25 mouse cellular contexts compared by ENCODE assay signal in the genomic region with DNA sequence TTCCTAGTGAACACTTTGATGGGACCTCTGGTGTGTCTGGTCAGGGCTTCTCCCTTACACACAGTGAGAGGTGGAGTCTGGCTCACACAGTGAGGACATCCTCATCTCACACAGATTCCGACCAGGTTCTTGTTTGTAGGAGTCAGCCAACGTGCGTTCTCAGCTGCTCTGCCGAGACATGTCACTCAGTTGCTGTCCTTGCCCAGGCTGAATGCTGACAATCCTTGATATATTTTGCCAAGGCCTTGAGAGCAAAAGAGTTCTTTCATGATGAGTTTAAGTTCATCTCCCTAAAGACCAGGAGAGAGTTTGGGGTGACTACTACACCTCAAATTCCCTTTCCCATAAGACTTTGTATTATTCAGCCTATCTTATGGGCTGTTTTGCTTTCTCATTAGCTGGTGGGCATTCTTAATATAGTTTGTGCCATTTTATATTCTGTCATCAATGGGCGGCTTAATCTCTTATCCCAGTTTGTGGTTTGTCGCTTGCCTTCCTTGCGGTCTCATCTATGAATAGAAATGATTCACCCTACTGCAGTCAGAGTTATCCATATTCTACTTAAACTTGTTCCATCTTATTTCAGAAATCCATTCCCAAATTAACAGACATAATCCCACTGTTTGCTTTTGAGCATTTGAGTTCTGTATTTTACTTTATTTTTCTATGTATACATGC. TPM values are rescaled to one million over a fixed set of nuclear protein-coding genes. Genes with fewer than 3 reads are reported as not detected.
"Had no signal": no experiment of that assay in that cellular context is flagged by ENCODE, and none has a peak within 500 bp of the region (broad histone marks: within the 10 kb centered on the region; RNA-seq: fewer than 3 reads in every experiment).

No protein-coding gene starts in this region.

- H3K9ac ChIP-seq: liver, postnatal 0 days; lung, embryonic 15.5 days; midbrain, embryonic 13.5 days; midbrain, embryonic 15.5 days; neural tube, embryonic 13.5 days; neural tube, embryonic 15.5 days had no signal

- ATAC-seq: liver, postnatal 0 days; lung, postnatal 0 days; midbrain, embryonic 13.5 days; midbrain, embryonic 15.5 days had no signal

- H3K4me2 ChIP-seq: lung, embryonic 15.5 days; midbrain, embryonic 11.5 days; midbrain, embryonic 13.5 days; midbrain, embryonic 15.5 days; neural tube, embryonic 13.5 days; neural tube, embryonic 15.5 days had no signal

- H3K36me3 ChIP-seq: midbrain, embryonic 15.5 days had no signal

- H3K27me3 ChIP-seq: lung, embryonic 15.5 days; midbrain, embryonic 13.5 days; midbrain, embryonic 15.5 days; neural tube, embryonic 13.5 days; neural tube, embryonic 15.5 days had no signal

- DNase-seq: liver, postnatal 0 days; lung, adult 2 months; lung, postnatal 14 days; lung, postnatal 36 days; retina, postnatal 1 day; right cerebral cortex, adult 18-20 months; right cerebral cortex, postnatal 25 days; right cerebral cortex, postnatal 4 days; spleen, adult 18-20 months; thymus, adult 18-20 months; thymus, postnatal 14 days; thymus, postnatal 36 days had no signal

- H3K9me3 ChIP-seq: lung, embryonic 15.5 days; midbrain, embryonic 13.5 days; midbrain, embryonic 15.5 days; neural tube, embryonic 13.5 days; neural tube, embryonic 15.5 days had no signal

- H3K27ac ChIP-seq: lung, embryonic 15.5 days; macrophage; midbrain, embryonic 13.5 days; midbrain, embryonic 15.5 days; neural tube, embryonic 13.5 days; neural tube, embryonic 15.5 days had no signal

- H3K4me3 ChIP-seq: lung, embryonic 15.5 days; megakaryocyte, embryonic 14.5 days; midbrain, embryonic 13.5 days; midbrain, embryonic 15.5 days; neural tube, embryonic 13.5 days; neural tube, embryonic 15.5 days had no signal

RNA-seq across cellular contexts. Expression of gene 4933407L21Rik, which starts 15.1 kb away (rescaled TPM):
- total RNA-seq: megakaryocyte progenitor cell, adult 5-6 weeks; monocyte, adult 5-6 weeks had no signal
- polyA plus RNA-seq: lung, adult 2 months; macrophage; small intestine, adult 2 months had no signal

RNA-seq across cellular contexts. Expression of gene Gpr55, which starts 47.6 kb away (rescaled TPM):
- total RNA-seq: megakaryocyte progenitor cell, adult 5-6 weeks had no signal
- polyA plus RNA-seq: midbrain, embryonic 11.5 days; neural tube, embryonic 13.5 days; stomach, embryonic 14.5 days had no signal
